Mouse (Mus musculus): Measurements from ENCODE around the gene Cdk2ap2.

DNA sequence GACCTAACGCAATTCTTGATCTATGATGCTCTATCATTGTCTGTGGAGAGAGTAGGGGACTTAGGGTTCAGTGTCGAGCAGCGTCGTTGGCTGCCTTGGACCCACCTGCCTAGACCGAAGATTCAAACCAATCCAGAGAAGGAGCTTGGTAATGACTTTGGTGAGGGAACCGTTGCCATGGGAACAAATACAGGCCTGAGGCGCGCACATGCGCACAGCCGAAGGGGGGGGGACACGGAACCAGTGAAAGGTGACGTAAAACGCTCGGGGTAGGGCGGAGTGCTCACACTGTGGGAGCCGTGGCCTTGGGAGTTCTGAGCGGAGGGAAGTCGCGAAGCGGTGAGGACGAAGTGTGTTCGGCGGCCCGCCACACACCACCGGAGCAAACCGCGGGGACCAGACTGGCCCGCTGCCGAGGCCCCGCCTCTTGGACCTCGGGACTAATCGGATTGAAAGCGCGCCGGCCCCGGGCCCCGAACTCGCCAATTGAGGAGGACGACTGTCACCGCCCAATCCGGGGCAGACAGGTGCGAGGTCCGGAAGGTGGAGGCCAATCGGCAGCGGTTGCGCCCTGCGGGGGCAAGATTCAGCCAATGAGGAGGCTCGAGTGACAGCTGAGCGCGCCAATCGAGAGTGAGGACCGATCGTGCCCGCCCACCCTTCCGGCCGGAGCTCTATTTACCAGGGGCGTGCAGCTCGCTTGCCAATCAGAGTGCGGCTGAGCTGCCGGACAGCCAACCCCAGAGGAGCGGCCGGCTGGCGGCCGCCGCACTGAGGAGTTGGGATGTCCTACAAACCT lies at the start of gene Cdk2ap2:
- TF ChIP-seq CTCF (IDR thresholded peaks at IDR 0.05; ENCODE audit: low read depth) (no peak), EP300 (IDR thresholded peaks at IDR 0.05; ENCODE audit: low read depth) (peak; percentile 61; the same call in 1 of the 2 replicates)

Measured in liver, embryonic 14.5 days (tissue).